Mouse (Mus musculus): ENCODE measurements around the gene Mettl15. TPM values are rescaled to one million over a fixed set of nuclear protein-coding genes. Genes with fewer than 3 reads are reported as not detected.
A peak's percentile ranks its signal among the peaks of the same experiment; 100 is the strongest.

The Mettl15 gene
- 18.2 and 24.0 TPM in 2 replicates for total RNA-seq (2014; rRNA removed; ENCODE audit: low replicate concordance)
- polyA plus RNA-seq (2015; fragmentation: Nextera tagmentation; extraction: Ambion mirVana): 14.7 and 16.1 TPM in 2 replicates

DNA sequence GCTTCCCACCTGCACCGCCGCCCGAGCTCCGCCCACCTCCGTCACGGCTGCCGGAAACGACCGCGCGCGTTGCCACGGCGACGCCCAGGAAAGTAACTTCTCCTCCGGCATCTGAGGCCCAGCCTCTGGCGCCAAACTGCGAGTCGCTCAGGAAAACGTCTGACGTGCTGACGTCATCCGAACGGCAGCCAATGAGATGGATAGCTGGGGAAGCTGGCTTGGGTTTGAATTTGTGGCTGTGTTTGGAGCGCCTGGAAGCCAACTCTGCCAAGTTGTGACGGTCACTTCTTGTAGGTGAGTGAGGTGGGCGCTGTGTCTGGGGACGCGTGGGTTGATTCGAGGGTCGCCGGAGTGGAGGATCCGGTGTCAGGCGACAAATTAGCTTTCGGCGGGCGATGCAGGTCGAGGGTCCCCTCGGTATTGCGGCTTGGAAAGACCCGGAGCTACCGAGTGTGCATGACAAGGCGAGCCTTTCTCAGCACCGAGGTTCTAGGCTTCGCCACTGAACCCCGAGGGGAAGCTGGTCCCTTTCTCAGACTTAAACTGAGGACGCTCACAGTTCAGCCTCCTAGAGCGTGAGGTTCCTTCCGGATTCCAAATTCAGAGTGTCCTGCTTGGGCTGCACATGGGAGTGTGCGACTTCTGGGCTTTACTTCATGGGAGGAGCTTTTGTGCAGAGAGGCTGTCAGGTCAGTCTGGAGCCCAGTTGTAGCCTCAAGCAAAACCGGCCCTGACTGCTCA lies at the start of gene Mettl15, which contains the start of gene Kif18a:
Gene Mettl15 (minus strand): TSS at position 149 of the 741 bp plus-strand sequence.
Gene Kif18a (plus strand): TSS at position 139 of the 741 bp plus-strand sequence.
- peaks cover 13% of the 10 kb centered on the region; the same call in 1 of the 2 replicates for H3K4me1 ChIP-seq (ENCODE audit: control insufficient read depth, insufficient read depth)
- H3K36me3 ChIP-seq (replicated peaks; ENCODE audit: control insufficient read depth, insufficient read depth, low read length): no peaks in the 10 kb centered on the region
- ATAC-seq (ENCODE audit: insufficient read depth, low read depth): peak; percentile 98
- H3K9me3 ChIP-seq (replicated peaks; ENCODE audit: control insufficient read depth, low read length): no peaks in the 10 kb centered on the region
- peak within 1 kb of the TSS; percentile 66 for H3K4me2 ChIP-seq (ENCODE audit: low read depth, low read length)
- H3K27me3 ChIP-seq (ENCODE audit: control insufficient read depth, insufficient read depth, low read length): no peaks in the 10 kb centered on the region
- H3K9ac ChIP-seq (replicated peaks; ENCODE audit: low read depth, low read length): peak within 1 kb of the TSS; percentile 67
- peak; percentile 97 for DNase-seq (ENCODE audit: low spot score)
- peak within 1 kb of the TSS; percentile 91 for H3K4me3 ChIP-seq (ENCODE audit: low read depth, low read length)
- TF ChIP-seq EP300 (IDR thresholded peaks at IDR 0.05; ENCODE audit: low read depth) (no peak), CTCF (IDR thresholded peaks at IDR 0.05; ENCODE audit: low read depth) (no peak)
- WGBS: under 1% methylated on average over 51 of the region's 51 CpGs
- peak within 1 kb of the TSS; percentile 74 for H3K27ac ChIP-seq (ENCODE audit: low read depth)

DNA sequence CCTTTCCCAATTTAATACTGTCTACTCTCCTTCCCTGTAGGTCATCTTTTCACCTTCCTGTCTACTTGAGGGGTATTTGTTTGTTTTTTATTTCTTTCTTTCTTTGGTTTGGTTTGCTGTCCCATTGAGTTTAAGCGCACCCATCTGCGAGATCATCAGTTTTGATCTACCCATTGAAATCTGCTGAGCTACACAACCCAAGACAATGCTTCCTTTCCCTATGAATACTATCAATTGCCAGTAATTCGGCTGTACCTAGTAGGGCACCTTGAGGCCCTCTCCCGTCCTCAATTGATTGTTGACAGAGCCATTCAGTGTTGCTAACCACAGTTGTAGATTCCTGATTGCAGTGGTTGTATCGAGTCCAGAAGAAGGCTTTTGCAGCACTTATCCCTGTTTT lies 30.8 kb upstream of the Mettl15 start:
- H3K4me3 ChIP-seq (ENCODE audit: low read depth, low read length): no peak overlapping the region
- H3K4me2 ChIP-seq (ENCODE audit: low read depth, low read length): no peak overlapping the region
- H3K27me3 ChIP-seq (ENCODE audit: control insufficient read depth, insufficient read depth, low read length): no peaks in the 10 kb centered on the region
- no peak overlapping the region for H3K9ac ChIP-seq (replicated peaks; ENCODE audit: low read depth, low read length)
- DNase-seq (ENCODE audit: low spot score) (no peak), ATAC-seq (ENCODE audit: insufficient read depth, low read depth) (no peak)
- H3K27ac ChIP-seq (ENCODE audit: low read depth): no peak overlapping the region
- no peaks in the 10 kb centered on the region for H3K9me3 ChIP-seq (replicated peaks; ENCODE audit: control insufficient read depth, low read length)
- H3K36me3 ChIP-seq (replicated peaks; ENCODE audit: control insufficient read depth, insufficient read depth, low read length): peaks cover 26% of the 10 kb centered on the region
- H3K4me1 ChIP-seq (ENCODE audit: control insufficient read depth, insufficient read depth): no peaks in the 10 kb centered on the region
- TF ChIP-seq CTCF (IDR thresholded peaks at IDR 0.05; ENCODE audit: low read depth) (no peak), EP300 (IDR thresholded peaks at IDR 0.05; ENCODE audit: low read depth) (no peak)
- WGBS: 93% methylated on average over 5 of the region's 5 CpGs

DNA sequence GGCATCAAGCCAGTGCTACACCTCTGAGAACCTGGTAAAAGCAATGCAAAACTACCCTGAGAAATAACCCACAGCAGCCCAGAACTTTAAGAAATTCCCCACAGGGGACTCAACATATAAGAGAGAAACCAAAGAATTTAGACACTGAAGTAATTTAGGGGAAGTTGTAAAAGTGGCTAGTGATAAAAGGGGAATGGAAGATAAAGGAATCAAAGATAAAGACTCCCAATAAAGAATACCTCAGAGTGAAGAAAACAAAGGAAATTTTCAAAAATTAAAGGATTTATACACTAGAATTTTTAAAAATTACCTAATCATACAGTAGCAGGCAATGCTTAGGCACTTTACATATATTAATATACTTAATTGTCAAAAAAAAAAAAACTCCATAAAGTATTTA lies 23.1 kb upstream of the Mettl15 start:
- DNase-seq (ENCODE audit: low spot score) (no peak), ATAC-seq (ENCODE audit: insufficient read depth, low read depth) (no peak)
- H3K27ac ChIP-seq (ENCODE audit: low read depth): no peak overlapping the region
- no peak overlapping the region for H3K9ac ChIP-seq (replicated peaks; ENCODE audit: low read depth, low read length)
- H3K4me3 ChIP-seq (ENCODE audit: low read depth, low read length): no peak overlapping the region
- TF ChIP-seq CTCF (IDR thresholded peaks at IDR 0.05; ENCODE audit: low read depth) (no peak), EP300 (IDR thresholded peaks at IDR 0.05; ENCODE audit: low read depth) (no peak)
- H3K4me2 ChIP-seq (ENCODE audit: low read depth, low read length): no peak overlapping the region
- H3K36me3 ChIP-seq (replicated peaks; ENCODE audit: control insufficient read depth, insufficient read depth, low read length): peaks cover 23% of the 10 kb centered on the region
- no peaks in the 10 kb centered on the region for H3K9me3 ChIP-seq (replicated peaks; ENCODE audit: control insufficient read depth, low read length)
- no peaks in the 10 kb centered on the region for H3K27me3 ChIP-seq (ENCODE audit: control insufficient read depth, insufficient read depth, low read length)
- H3K4me1 ChIP-seq (ENCODE audit: control insufficient read depth, insufficient read depth): no peaks in the 10 kb centered on the region

DNA sequence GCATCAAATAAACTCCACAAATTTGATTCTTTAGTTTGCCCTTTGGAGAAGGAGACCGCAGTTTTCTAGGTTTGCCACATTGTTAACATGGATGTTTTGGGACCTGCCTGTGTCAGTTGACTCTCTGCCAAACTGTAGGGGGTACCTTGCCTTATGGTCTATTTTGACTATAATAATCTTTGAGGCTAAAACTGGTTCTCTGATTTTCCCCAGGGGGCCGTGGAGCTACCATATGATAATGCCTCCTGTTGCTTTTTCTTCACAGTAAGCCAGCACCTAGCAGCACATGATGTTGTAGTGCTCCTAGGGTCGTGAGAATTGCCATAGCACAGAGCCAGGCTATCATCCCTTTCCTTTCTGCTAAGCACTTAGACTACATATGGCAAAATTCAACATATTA lies 21.7 kb upstream of the Mettl15 start:
- H3K9ac ChIP-seq (replicated peaks; ENCODE audit: low read depth, low read length): no peak overlapping the region
- no peak overlapping the region for H3K4me3 ChIP-seq (ENCODE audit: low read depth, low read length)
- no peaks in the 10 kb centered on the region for H3K9me3 ChIP-seq (replicated peaks; ENCODE audit: control insufficient read depth, low read length)
- H3K4me1 ChIP-seq (ENCODE audit: control insufficient read depth, insufficient read depth): no peaks in the 10 kb centered on the region
- no peak for DNase-seq (ENCODE audit: low spot score)
- no peak overlapping the region for H3K27ac ChIP-seq (ENCODE audit: low read depth)
- no peaks in the 10 kb centered on the region for H3K27me3 ChIP-seq (ENCODE audit: control insufficient read depth, insufficient read depth, low read length)
- H3K36me3 ChIP-seq (replicated peaks; ENCODE audit: control insufficient read depth, insufficient read depth, low read length): peaks cover 23% of the 10 kb centered on the region
- no peak for ATAC-seq (ENCODE audit: insufficient read depth, low read depth)
- H3K4me2 ChIP-seq (ENCODE audit: low read depth, low read length): no peak overlapping the region
- TF ChIP-seq CTCF (IDR thresholded peaks at IDR 0.05; ENCODE audit: low read depth) (no peak), EP300 (IDR thresholded peaks at IDR 0.05; ENCODE audit: low read depth) (no peak)
- 91% methylated on average over 3 of the region's 3 CpGs for WGBS

DNA sequence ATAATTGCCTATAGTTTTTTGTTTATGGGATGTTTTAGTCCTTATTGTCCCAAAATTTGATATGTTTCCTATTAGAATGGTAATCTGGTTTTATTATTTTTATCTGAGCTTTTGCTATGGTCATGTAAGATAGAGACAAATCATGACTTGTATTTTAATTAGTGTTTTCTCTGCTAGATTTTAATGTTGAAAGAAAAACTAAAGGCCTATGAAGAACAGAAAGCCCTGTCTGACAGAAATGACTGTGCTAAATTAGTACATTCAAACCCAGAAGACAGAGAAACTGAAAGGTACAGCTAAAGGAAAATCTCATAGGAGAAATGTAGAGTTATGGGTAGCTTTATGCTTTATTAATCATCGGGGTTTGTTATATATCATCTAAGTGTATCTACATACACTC lies 17.6 kb upstream of the Mettl15 start:
- 94% methylated on average over 1 of the region's 1 CpGs for WGBS
- DNase-seq (ENCODE audit: low spot score) (no peak), ATAC-seq (ENCODE audit: insufficient read depth, low read depth) (no peak)
- Histone ChIP-seq H3K27me3 (ENCODE audit: control insufficient read depth, insufficient read depth, low read length) (no peaks in the 10 kb centered on the region), H3K36me3 (replicated peaks; ENCODE audit: control insufficient read depth, insufficient read depth, low read length) (peaks cover 29% of the 10 kb centered on the region), H3K27ac (ENCODE audit: low read depth) (no peak overlapping the region), H3K9me3 (replicated peaks; ENCODE audit: control insufficient read depth, low read length) (no peaks in the 10 kb centered on the region), H3K4me3 (ENCODE audit: low read depth, low read length) (no peak overlapping the region), H3K4me2 (ENCODE audit: low read depth, low read length) (no peak overlapping the region), H3K4me1 (ENCODE audit: control insufficient read depth, insufficient read depth) (no peaks in the 10 kb centered on the region), H3K9ac (replicated peaks; ENCODE audit: low read depth, low read length) (no peak overlapping the region)
- no peak for TF ChIP-seq CTCF (IDR thresholded peaks at IDR 0.05; ENCODE audit: low read depth)
- no peak for TF ChIP-seq EP300 (IDR thresholded peaks at IDR 0.05; ENCODE audit: low read depth)

Data from heart, postnatal 0 days (tissue).